Mouse (Mus musculus) liver, postnatal 0 days (tissue): ENCODE data around the gene Adcy7.

Experiments used
- CTCF ChIP-seq: sonication (generic); IDR thresholded peaks from 2 replicates; pipeline ENCODE4 v1.5.1; 2016; ENCODE audit warnings: antibody characterized with exemption, low read depth
- EP300 ChIP-seq: IDR thresholded peaks from 2 replicates; pipeline ENCODE4 v1.6.1; 2016; ENCODE audit warnings: antibody characterized with exemption, low read depth, mild to moderate bottlenecking

- TF ChIP-seq CTCF: no peak
- no peak for TF ChIP-seq EP300
Observed at GRCm38 (mm10) chr8:88339887-88340695, 67.9 kb downstream of the Adcy7 start.
